Mouse (Mus musculus) midbrain, postnatal 0 days (tissue): ENCODE measurements around the gene Ninl. TPM values are rescaled to one million over a fixed set of nuclear protein-coding genes. Genes with fewer than 3 reads are reported as not detected.

Experiments used
- ATAC-seq: fragments of 200-750 bp; cut with Nextera tagmentation; 2 replicates; pipeline ENCODE4 v1.8.0; 2017; ENCODE audit warnings: moderate number of reproducible peaks, mild to moderate bottlenecking, moderate TSS enrichment, moderate library complexity; ENCODE audit not compliant: low FRiP score
- DNase-seq: peaks from one replicate; pipeline ENCODE4 v3.0.0-alpha.2; 2015; ENCODE audit warnings: low spot score
- H3K27ac ChIP-seq: fragments of 300-500 bp; sonication (generic); 2 replicates; pipeline ENCODE4 v1.5.1; 2014; ENCODE audit warnings: low read depth, mild to moderate bottlenecking, low read length, mixed read lengths
- H3K27me3 ChIP-seq: fragments of 300-500 bp; sonication (generic); 2 replicates; pipeline ENCODE4 v1.6.1; 2014; ENCODE audit warnings: low read length, control low read depth, mixed read lengths; ENCODE audit not compliant: insufficient read depth
- H3K36me3 ChIP-seq: fragments of 300-500 bp; sonication (generic); 2 replicates; pipeline ENCODE4 v1.6.1; 2014; ENCODE audit warnings: low read length, control low read depth, mixed read lengths; ENCODE audit not compliant: insufficient read depth
- H3K4me1 ChIP-seq: fragments of 300-500 bp; sonication (generic); 2 replicates; pipeline ENCODE4 v1.6.1; 2014; ENCODE audit warnings: mild to moderate bottlenecking, control low read depth, antibody characterized with exemption, low read length, mixed read lengths; ENCODE audit not compliant: insufficient read depth
- H3K4me2 ChIP-seq: fragments of 300-500 bp; sonication (generic); 2 replicates; pipeline ENCODE4 v1.6.1; 2014; ENCODE audit warnings: low read depth, mild to moderate bottlenecking, low read length, mixed read lengths; ENCODE audit not compliant: poor library complexity, severe bottlenecking
- H3K4me3 ChIP-seq: fragments of 300-500 bp; sonication (generic); 2 replicates; pipeline ENCODE4 v1.5.1; 2014; ENCODE audit warnings: low read depth, mild to moderate bottlenecking, low read length, moderate library complexity
- H3K9ac ChIP-seq: fragments of 300-500 bp; sonication (generic); replicated peaks from 2 replicates; pipeline ENCODE4 v1.6.1; 2014; ENCODE audit warnings: mild to moderate bottlenecking, low read length, moderate library complexity, mixed read lengths; ENCODE audit not compliant: poor library complexity, severe bottlenecking
- H3K9me3 ChIP-seq: fragments of 300-500 bp; sonication (generic); 2 replicates; pipeline ENCODE4 v1.6.1; 2016; ENCODE audit warnings: low read length, control low read depth
- CTCF ChIP-seq: IDR thresholded peaks from 2 replicates; pipeline ENCODE4 v1.5.1; 2016; ENCODE audit warnings: antibody characterized with exemption, mild to moderate bottlenecking
- WGBS: fragments of 180-500 bp; shearing (Covaris S2); extraction: QIAGEN DNeasy Blood & Tissue Kit; methylation state at CpG from one replicate; pipeline ENCODE4 v1.1.7; 2014; 5-methylcytosine and 5-hydroxymethylcytosine counted together
- polyA plus RNA-seq: library from polyadenylated mRNA; unstranded; fragments of >200 nt; fragmentation: Nextera tagmentation; extraction: Ambion mirVana; gene quantifications from 2 replicates; pipeline ENCODE4 v1.2.1, GENCODE M21; 2015
- total RNA-seq: library from RNA; depleted of rRNA; stranded (reverse); fragments of >200 nt; gene quantifications from 2 replicates; pipeline ENCODE4 v1.2.3, GENCODE M21; 2014

Ninl gene
- total and polyA plus RNA-seq, 2 experiments from 2014 or later = 2.6 to 7.8 TPM

DNA sequence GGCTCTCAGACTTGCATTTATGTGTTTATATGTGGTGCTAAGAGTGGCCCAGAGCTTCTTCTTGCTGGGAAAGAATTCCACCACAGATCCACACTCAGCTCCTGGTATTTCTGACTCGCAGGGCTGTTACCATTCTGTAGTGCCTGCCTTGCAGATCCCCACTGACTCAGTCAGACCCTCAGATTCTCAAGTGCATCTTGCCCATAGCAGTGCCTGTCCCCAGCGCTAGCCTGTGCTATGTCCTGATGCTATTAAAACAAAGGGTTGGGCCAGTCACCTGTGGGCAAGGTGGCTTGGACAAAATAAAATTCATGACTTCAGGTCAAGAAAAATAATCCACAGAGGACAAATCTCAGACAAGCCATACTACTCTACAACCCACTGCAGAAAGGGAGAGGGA, 70.0 kb downstream of the Ninl start:
- Histone ChIP-seq H3K9ac (no peak overlapping the region), H3K9me3 (no peaks in the 10 kb centered on the region), H3K36me3 (peaks cover 11% of the 10 kb centered on the region), H3K4me1 (no peaks in the 10 kb centered on the region), H3K27ac (no peak overlapping the region), H3K4me2 (no peak overlapping the region), H3K4me3 (no peak overlapping the region), H3K27me3 (no peaks in the 10 kb centered on the region)
- ATAC-seq (no peak), DNase-seq (no peak)
- WGBS = 100% methylated on average over 2 of the region's 2 CpGs
- TF ChIP-seq CTCF = no peak

DNA sequence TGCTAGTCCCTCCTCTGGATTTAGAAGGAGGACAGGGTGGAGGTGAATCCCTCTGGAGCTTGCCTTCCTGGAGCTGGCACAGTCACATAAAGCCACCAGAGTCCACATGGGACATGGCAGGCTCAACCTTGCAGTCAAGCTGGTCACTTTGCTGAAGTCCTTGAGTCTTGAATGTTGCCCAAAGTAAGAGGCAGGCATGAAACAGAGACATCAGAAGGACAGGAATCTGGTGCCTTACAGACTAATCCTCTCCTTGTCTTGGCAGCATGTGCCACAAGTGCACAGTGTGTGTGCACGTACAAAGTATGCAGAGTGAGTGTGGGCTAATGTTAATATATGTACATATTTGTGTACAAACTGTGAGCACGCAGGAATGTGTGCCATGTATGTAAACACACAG, 71.7 kb downstream of the Ninl start:
- DNase-seq (no peak), ATAC-seq (no peak)
- Histone ChIP-seq H3K9me3 (no peaks in the 10 kb centered on the region), H3K27me3 (no peaks in the 10 kb centered on the region), H3K4me3 (no peak overlapping the region), H3K36me3 (peaks cover 11% of the 10 kb centered on the region), H3K4me1 (no peaks in the 10 kb centered on the region), H3K27ac (no peak overlapping the region), H3K9ac (no peak overlapping the region), H3K4me2 (no peak overlapping the region)
- 88% methylated on average over 2 of the region's 2 CpGs for WGBS
- TF ChIP-seq CTCF = no peak

DNA sequence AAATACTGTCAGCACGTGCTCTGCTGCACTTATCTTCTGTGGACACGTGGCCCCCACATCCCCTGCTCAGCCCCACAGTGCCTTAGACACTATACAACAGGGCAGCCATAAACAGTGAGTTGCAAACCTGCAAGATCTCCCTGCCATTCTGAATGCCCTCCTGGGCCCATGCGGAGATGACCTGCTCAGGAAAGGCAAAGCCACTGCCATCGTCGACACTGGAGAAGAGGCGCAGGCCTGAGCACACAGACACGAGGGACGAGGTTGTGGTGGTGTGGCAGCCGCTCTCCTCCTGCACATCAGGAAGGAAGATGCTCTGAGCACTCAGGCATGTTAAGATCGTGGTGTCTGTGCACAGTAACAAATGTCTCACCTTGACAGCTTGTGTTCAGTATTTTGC, 73.2 kb downstream of the Ninl start:
- Histone ChIP-seq H3K27me3 (no peaks in the 10 kb centered on the region), H3K4me3 (no peak overlapping the region), H3K9ac (no peak overlapping the region), H3K36me3 (peaks cover 6% of the 10 kb centered on the region), H3K27ac (no peak overlapping the region), H3K9me3 (no peaks in the 10 kb centered on the region), H3K4me1 (no peaks in the 10 kb centered on the region), H3K4me2 (no peak overlapping the region)
- 93% methylated on average over 10 of the region's 10 CpGs for WGBS
- DNase-seq = no peak
- no peak for TF ChIP-seq CTCF
- no peak for ATAC-seq

DNA sequence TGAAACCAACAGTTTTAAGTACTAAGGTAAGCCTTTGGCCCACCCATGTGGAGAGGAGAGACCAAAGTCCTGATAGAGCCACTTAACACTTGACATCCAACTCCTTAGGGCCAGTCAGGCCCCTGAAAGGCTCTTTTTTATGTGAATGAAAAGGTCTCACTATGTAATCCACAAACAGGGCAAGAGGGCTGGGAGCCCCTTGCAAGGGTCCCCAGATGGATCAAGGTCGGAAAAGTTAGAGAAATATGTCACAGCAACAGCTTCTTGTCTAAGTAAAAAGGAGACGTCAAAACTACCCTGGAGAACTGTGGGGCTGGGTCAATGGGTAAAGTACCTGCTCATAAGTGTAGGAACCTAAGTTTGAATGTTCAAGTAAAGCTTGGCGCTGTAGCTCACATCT, 74.5 kb downstream of the Ninl start:
- H3K9me3 ChIP-seq = no peaks in the 10 kb centered on the region
- H3K4me3 ChIP-seq = no peak overlapping the region
- no peak for ATAC-seq
- no peaks in the 10 kb centered on the region for H3K4me1 ChIP-seq
- H3K27me3 ChIP-seq = no peaks in the 10 kb centered on the region
- no peak overlapping the region for H3K4me2 ChIP-seq
- no peak overlapping the region for H3K9ac ChIP-seq
- H3K27ac ChIP-seq = no peak overlapping the region
- 95% methylated on average over 3 of the region's 3 CpGs for WGBS
- DNase-seq = no peak
- H3K36me3 ChIP-seq = peaks cover 2% of the 10 kb centered on the region
- TF ChIP-seq CTCF = no peak

DNA sequence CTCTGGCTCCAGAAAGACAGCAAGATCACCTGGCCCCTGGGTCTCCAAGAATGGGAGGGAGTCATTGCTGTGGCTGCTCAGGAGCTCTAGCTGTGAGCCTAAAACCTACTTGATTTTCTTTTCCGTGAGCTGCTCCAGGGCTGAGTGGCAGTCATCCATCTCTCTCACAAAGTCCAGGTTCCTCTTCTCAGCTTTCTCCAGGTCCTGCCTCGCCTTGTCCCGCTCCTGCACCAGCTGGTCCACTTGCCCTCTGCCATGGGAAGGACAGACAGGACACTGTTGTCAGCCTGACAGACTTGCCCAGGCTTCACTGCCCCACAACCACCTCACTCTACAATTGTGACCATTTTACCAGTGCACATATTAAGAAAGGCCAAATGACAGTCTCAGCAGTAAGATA, 75.9 kb downstream of the Ninl start:
- no peaks in the 10 kb centered on the region for H3K9me3 ChIP-seq
- DNase-seq = no peak

DNA sequence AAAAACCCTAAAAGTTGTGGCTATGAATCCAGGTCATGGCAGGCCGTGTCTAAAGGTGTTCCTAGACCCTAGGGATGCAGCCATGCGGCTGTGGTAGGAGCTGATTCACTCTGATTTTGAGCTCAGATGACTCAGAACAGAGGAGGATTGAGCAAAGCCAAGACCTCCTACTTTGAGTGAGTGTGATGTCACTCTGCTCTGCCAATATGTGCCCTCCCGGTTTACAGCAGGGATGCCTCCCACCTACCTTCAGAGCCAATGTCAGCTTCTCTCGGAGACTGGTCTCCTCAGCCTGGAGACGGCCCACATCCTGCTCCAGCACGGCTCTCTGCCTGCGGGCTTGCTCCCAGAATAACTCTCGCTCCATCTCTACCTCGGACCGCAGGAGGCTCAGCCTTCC, 79.7 kb downstream of the Ninl start:
- no peak overlapping the region for H3K4me3 ChIP-seq
- TF ChIP-seq CTCF = no peak
- no peaks in the 10 kb centered on the region for H3K27me3 ChIP-seq
- H3K9me3 ChIP-seq = no peaks in the 10 kb centered on the region
- WGBS = 91% methylated on average over 10 of the region's 10 CpGs
- ATAC-seq = no peak
- no peak overlapping the region for H3K27ac ChIP-seq
- H3K9ac ChIP-seq = no peak overlapping the region
- no peaks in the 10 kb centered on the region for H3K4me1 ChIP-seq
- DNase-seq = no peak
- H3K36me3 ChIP-seq = 0 out of 2 replicates have a peak, but pooled peaks cover 4% of the 10 kb centered on the region
- H3K4me2 ChIP-seq = no peak overlapping the region

More for the DNA sequence above, 75.9 kb downstream of the Ninl start:
- peaks cover 4% of the 10 kb centered on the region for H3K36me3 ChIP-seq
- no peak for ATAC-seq
- H3K4me2 ChIP-seq = no peak overlapping the region
- H3K4me1 ChIP-seq = no peaks in the 10 kb centered on the region
- no peak for TF ChIP-seq CTCF
- 93% methylated on average over 3 of the region's 3 CpGs for WGBS
- no peak overlapping the region for H3K27ac ChIP-seq
- H3K27me3 ChIP-seq = no peaks in the 10 kb centered on the region
- no peak overlapping the region for H3K4me3 ChIP-seq
- H3K9ac ChIP-seq = no peak overlapping the region

DNA sequence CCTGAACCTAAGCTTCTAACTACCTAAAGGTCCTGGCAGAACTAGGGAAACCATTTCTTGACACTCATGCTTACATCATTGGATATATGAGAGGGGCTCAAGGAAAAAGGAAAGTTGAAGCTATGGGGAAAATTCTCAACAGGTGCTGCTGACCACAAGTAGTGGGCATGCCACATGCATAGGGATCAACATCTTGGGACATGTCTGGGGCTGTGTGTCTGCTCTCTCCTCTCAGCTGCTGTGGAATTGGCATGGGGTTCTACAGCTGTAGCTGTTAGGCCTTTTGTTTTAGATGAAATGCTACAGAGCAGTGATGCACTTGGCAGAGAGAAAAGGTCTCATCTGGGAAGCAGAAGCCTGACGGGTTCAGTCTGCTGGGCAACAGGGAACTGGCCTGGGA, 83.3 kb downstream of the Ninl start:
- H3K27me3 ChIP-seq = no peaks in the 10 kb centered on the region
- 82% methylated on average over 1 of the region's 1 CpGs for WGBS
- no peak overlapping the region for H3K4me3 ChIP-seq
- no peak overlapping the region for H3K4me2 ChIP-seq
- ATAC-seq (no peak), DNase-seq (no peak)
- no peak overlapping the region for H3K27ac ChIP-seq
- no peak overlapping the region for H3K9ac ChIP-seq
- no peaks in the 10 kb centered on the region for H3K4me1 ChIP-seq
- peaks cover 10% of the 10 kb centered on the region; the same call in 1 of the 2 replicates for H3K36me3 ChIP-seq
- no peak for TF ChIP-seq CTCF
- H3K9me3 ChIP-seq = no peaks in the 10 kb centered on the region
